Mouse (Mus musculus): ENCODE data around the gene Slc6a9. TPM values are rescaled to one million over a fixed set of nuclear protein-coding genes. Genes with fewer than 3 reads are reported as not detected.

Gene Slc6a9
- polyA plus RNA-seq, 1 experiment: 45.8 TPM

GRCm38 (mm10) chr4:117912685-117913273 lies 78.5 kb downstream of the Slc6a9 start:
- TF ChIP-seq CTCF (IDR thresholded peaks at IDR 0.05; ENCODE audit: borderline replicate concordance, extremely low read depth, insufficient read depth, insufficient read length): no peak
- TF ChIP-seq POLR2A (IDR thresholded peaks at IDR 0.05; ENCODE audit: borderline replicate concordance, extremely low read depth, insufficient read depth, insufficient read length, poor library complexity, severe bottlenecking): no peak
- DNase-seq (ENCODE audit: low read depth): no peak

- peak; percentile 40 for DNase-seq (ENCODE audit: low read depth)
- TF ChIP-seq CTCF (IDR thresholded peaks at IDR 0.05; ENCODE audit: borderline replicate concordance, extremely low read depth, insufficient read depth, insufficient read length) (no peak), POLR2A (IDR thresholded peaks at IDR 0.05; ENCODE audit: borderline replicate concordance, extremely low read depth, insufficient read depth, insufficient read length, poor library complexity, severe bottlenecking) (no peak)
Measured at GRCm38 (mm10) chr4:117913421-117913820, 79.1 kb downstream of the Slc6a9 start.

DNA sequence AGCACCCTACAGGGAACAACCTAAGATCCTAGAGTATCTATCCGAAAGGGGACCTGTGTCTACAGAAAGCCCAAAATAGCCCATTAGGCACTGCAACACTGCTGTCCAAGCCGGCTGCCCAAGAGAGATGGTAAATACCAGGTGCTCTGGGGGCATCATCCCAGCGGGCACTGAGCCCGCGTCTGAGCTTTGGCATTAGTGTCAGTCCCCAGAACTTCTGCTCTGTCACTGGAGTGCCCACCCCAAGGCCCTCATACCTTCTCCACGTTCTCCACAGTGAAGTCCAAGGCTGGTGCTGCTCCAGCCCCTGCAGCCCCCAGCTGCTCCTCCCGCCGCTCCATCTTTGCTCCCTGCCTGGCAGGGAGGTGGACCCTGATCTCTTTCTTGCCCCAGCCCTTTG lies 79.7 kb downstream of the Slc6a9 start:
- DNase-seq (ENCODE audit: low read depth): no peak
- TF ChIP-seq POLR2A (IDR thresholded peaks at IDR 0.05; ENCODE audit: borderline replicate concordance, extremely low read depth, insufficient read depth, insufficient read length, poor library complexity, severe bottlenecking) (no peak), CTCF (IDR thresholded peaks at IDR 0.05; ENCODE audit: borderline replicate concordance, extremely low read depth, insufficient read depth, insufficient read length) (no peak)

GRCm38 (mm10) chr4:117914591-117915442 lies 80.5 kb downstream of the Slc6a9 start, which contains the start of gene Ipo13:
TSS of gene Ipo13 (minus strand) at chr4:117914999.
- DNase-seq (ENCODE audit: low read depth): peak; percentile 98
- TF ChIP-seq POLR2A (IDR thresholded peaks at IDR 0.05; ENCODE audit: borderline replicate concordance, extremely low read depth, insufficient read depth, insufficient read length, poor library complexity, severe bottlenecking): peak; percentile 67
- TF ChIP-seq CTCF (IDR thresholded peaks at IDR 0.05; ENCODE audit: borderline replicate concordance, extremely low read depth, insufficient read depth, insufficient read length): no peak

GRCm38 (mm10) chr4:117915489-117916105 lies 81.3 kb downstream of the Slc6a9 start:
- TF ChIP-seq CTCF (IDR thresholded peaks at IDR 0.05; ENCODE audit: borderline replicate concordance, extremely low read depth, insufficient read depth, insufficient read length) (no peak), POLR2A (IDR thresholded peaks at IDR 0.05; ENCODE audit: borderline replicate concordance, extremely low read depth, insufficient read depth, insufficient read length, poor library complexity, severe bottlenecking) (no peak)
- no peak for DNase-seq (ENCODE audit: low read depth)

- DNase-seq (ENCODE audit: low read depth): no peak
- TF ChIP-seq CTCF (IDR thresholded peaks at IDR 0.05; ENCODE audit: borderline replicate concordance, extremely low read depth, insufficient read depth, insufficient read length) (no peak), POLR2A (IDR thresholded peaks at IDR 0.05; ENCODE audit: borderline replicate concordance, extremely low read depth, insufficient read depth, insufficient read length, poor library complexity, severe bottlenecking) (no peak)
Measured at GRCm38 (mm10) chr4:117916386-117916785, 82.1 kb downstream of the Slc6a9 start.

DNA sequence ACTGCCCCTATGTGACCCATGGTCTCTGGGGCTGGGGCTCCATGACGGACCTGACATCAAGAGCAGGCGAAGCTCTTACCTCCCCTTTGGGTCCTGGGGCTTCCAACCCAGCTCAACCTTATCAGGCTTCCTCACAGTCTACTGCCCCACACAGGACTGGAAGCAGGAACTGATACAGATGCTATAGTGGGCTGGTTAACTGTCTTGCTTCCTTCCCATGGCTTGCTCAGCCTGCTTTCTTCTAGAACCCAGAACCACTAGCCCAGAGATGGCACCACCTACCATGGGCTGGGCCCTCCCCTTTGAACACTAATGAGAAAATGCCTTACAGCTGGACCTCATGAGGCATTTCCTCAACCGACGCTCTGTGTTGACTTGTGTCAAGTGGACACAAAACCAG lies 83.1 kb downstream of the Slc6a9 start:
- DNase-seq (ENCODE audit: low read depth): no peak
- TF ChIP-seq POLR2A (IDR thresholded peaks at IDR 0.05; ENCODE audit: borderline replicate concordance, extremely low read depth, insufficient read depth, insufficient read length, poor library complexity, severe bottlenecking) (no peak), CTCF (IDR thresholded peaks at IDR 0.05; ENCODE audit: borderline replicate concordance, extremely low read depth, insufficient read depth, insufficient read length) (no peak)

GRCm38 (mm10) chr4:117917847-117918246 lies 83.5 kb downstream of the Slc6a9 start:
- TF ChIP-seq POLR2A (IDR thresholded peaks at IDR 0.05; ENCODE audit: borderline replicate concordance, extremely low read depth, insufficient read depth, insufficient read length, poor library complexity, severe bottlenecking): no peak
- no peak for TF ChIP-seq CTCF (IDR thresholded peaks at IDR 0.05; ENCODE audit: borderline replicate concordance, extremely low read depth, insufficient read depth, insufficient read length)
- no peak for DNase-seq (ENCODE audit: low read depth)

GRCm38 (mm10) chr4:117918261-117918660 lies 84.0 kb downstream of the Slc6a9 start:
- TF ChIP-seq POLR2A (IDR thresholded peaks at IDR 0.05; ENCODE audit: borderline replicate concordance, extremely low read depth, insufficient read depth, insufficient read length, poor library complexity, severe bottlenecking) (no peak), CTCF (IDR thresholded peaks at IDR 0.05; ENCODE audit: borderline replicate concordance, extremely low read depth, insufficient read depth, insufficient read length) (no peak)
- DNase-seq (ENCODE audit: low read depth): no peak

DNA sequence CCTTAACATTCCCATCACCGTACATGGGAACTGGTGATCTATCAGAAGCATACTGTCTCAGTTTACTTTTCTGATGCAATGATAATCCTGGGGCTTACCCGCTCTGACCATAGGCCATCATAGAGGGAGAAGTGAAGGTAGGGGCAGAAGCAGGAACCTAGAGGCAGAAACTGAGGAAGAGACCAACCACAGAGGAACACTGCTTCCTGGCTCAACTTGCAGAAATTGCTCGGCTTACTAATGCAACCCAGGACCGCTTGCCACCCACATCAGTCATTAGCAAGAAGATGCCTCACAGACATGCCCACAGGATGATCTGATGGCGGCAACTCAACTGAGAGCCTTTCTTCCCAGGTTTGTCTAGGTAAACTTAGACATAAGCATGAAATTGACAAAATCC lies 84.5 kb downstream of the Slc6a9 start:
- DNase-seq (ENCODE audit: low read depth): no peak
- TF ChIP-seq POLR2A (IDR thresholded peaks at IDR 0.05; ENCODE audit: borderline replicate concordance, extremely low read depth, insufficient read depth, insufficient read length, poor library complexity, severe bottlenecking) (no peak), CTCF (IDR thresholded peaks at IDR 0.05; ENCODE audit: borderline replicate concordance, extremely low read depth, insufficient read depth, insufficient read length) (no peak)

DNA sequence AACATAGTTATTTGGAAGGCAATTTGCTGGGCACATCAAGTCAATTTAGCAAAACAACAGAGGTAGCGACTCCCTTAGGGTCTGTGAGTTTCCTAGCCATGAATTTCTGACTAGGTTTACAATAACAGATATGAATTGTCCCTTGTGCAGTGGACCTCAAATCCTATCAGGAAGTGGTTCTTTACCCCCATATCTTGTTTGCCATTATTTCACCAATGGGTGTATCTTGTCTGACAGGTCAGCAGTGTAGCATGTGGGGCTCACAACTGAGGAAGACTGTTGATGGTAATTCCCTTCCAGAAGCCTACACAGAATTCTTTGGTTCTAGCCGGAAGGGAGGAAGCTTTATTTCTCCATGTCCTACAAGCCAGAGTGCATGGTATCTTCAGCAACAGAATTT lies 87.1 kb downstream of the Slc6a9 start:
- no peak for DNase-seq (ENCODE audit: low read depth)
- no peak for TF ChIP-seq POLR2A (IDR thresholded peaks at IDR 0.05; ENCODE audit: borderline replicate concordance, extremely low read depth, insufficient read depth, insufficient read length, poor library complexity, severe bottlenecking)
- no peak for TF ChIP-seq CTCF (IDR thresholded peaks at IDR 0.05; ENCODE audit: borderline replicate concordance, extremely low read depth, insufficient read depth, insufficient read length)

All from brain, embryonic 14.5 days (tissue).